Mouse (Mus musculus) small intestine, adult 2 months (tissue): ENCODE data around the gene Map3k4.

Experiments
- CTCF ChIP-seq: fragments of 200-500 bp; IDR thresholded peaks from 2 replicates; pipeline ENCODE4 v1.5.1; 2012; ENCODE audit warnings: low read depth, mild to moderate bottlenecking, control low read depth, inconsistent platforms, low read length, moderate library complexity, mixed read lengths; ENCODE audit not compliant: insufficient replicate concordance, insufficient read length; ENCODE audit errors: extremely low read depth
- POLR2A ChIP-seq: fragments of 200-500 bp; IDR thresholded peaks from 2 replicates; pipeline ENCODE4 v1.6.1; 2012; ENCODE audit warnings: low read depth, mild to moderate bottlenecking, control low read depth, inconsistent platforms, low read length, moderate library complexity

- TF ChIP-seq POLR2A (no peak), CTCF (no peak)
Measured at GRCm38 (mm10) chr17:12264293-12264692, 54.3 kb downstream of the Map3k4 start.
